Mouse (Mus musculus): ENCODE results near the gene Dcst2.

DNA sequence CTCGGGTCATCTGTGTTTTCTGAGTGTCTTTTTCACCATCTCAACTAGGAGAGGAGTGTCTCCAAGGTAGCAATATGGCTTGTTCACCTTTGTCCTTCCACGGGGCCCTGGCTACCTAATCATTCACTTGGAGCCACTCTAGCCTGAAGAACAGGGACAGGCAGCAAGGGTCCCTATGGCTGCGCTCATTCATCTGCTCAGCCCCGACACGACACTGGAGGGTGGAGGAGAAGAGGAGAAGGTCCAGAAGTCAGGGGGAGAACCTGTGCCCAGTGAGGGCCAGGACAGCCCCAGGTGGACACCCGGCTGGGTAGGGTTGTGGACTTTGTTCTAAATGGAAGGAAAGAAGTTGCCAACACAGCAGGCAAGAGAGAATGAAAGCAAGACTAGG lies 6.3 kb upstream of the Dcst2 start:
- TF ChIP-seq CTCF (IDR thresholded peaks at IDR 0.05; ENCODE audit: low read depth) (no peak), EP300 (IDR thresholded peaks at IDR 0.05; ENCODE audit: low read depth) (no peak)

Measured in liver, embryonic 14.5 days (tissue).